Comparison of ENCODE assay signal across 26 mouse cellular contexts in the genomic region with DNA sequence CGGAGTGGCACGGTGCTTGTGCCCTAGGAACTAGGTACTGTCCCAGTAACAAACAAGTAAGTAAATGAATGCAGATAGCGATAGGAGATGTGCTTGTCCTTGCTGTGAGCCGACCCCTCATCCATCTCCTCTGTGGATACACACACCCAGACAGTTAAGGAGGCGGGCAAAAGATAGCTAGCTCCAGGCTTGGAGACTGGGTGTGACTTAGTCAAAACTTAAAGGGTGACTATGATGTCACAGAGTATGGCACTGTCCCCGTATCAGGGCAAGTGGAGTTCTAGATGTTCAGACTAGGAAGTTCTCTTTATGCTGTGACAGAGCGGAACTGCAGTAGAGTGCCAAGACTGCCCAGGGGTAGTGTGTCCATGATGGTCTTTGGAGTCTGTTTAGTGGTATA. TPM values are rescaled to one million over a fixed set of nuclear protein-coding genes. Genes with fewer than 3 reads are reported as not detected.
DNase-seq lines count a peak whose midpoint lies in the region; ATAC-seq and TF ChIP-seq lines count a peak whose summit lies in the region.
"Had no signal": no experiment of that assay in that cellular context is flagged by ENCODE, and none has a peak within 500 bp of the region (broad histone marks: within the 10 kb centered on the region; RNA-seq: fewer than 3 reads in every experiment).

No protein-coding gene starts in this region.

- no peaks in the 10 kb centered on the region for H3K79me2 ChIP-seq in MEL (ENCODE audit: control insufficient read depth, insufficient read depth, low read length, poor library complexity)

- no peak overlapping the region for H3K4me3 ChIP-seq in liver, embryonic 12.5 days
- no peak overlapping the region for H3K4me3 ChIP-seq in MEL (ENCODE audit: control insufficient read depth in 1 of 2, insufficient read depth in 1 of 2, low read depth in 2 of 2, low read length in 2 of 2)
- no peak overlapping the region for H3K4me3 ChIP-seq in liver, embryonic 13.5 days (replicated peaks)
- H3K4me3 ChIP-seq: embryonic facial prominence, embryonic 10.5 days; embryonic facial prominence, embryonic 13.5 days; erythroblast, embryonic 14.5 days; forebrain, embryonic 12.5 days; forebrain, embryonic 15.5 days; heart, adult 2 months; hindbrain, embryonic 12.5 days; hindbrain, embryonic 15.5 days had no signal

- no peak overlapping the region for H3K9ac ChIP-seq in liver, embryonic 12.5 days
- no peak overlapping the region for H3K9ac ChIP-seq in MEL (ENCODE audit: control insufficient read depth, low read depth, low read length, poor library complexity, severe bottlenecking)
- no peak overlapping the region for H3K9ac ChIP-seq in liver, embryonic 13.5 days
- H3K9ac ChIP-seq: embryonic facial prominence, embryonic 13.5 days; forebrain, embryonic 12.5 days; forebrain, embryonic 15.5 days; hindbrain, embryonic 12.5 days; hindbrain, embryonic 15.5 days had no signal

- no peaks in the 10 kb centered on the region for H3K27me3 ChIP-seq in liver, embryonic 12.5 days (replicated peaks)
- no peaks in the 10 kb centered on the region for H3K27me3 ChIP-seq in MEL (ENCODE audit: control insufficient read depth in 1 of 2, insufficient read depth in 2 of 2, low read length in 2 of 2)
- H3K27me3 ChIP-seq in liver, embryonic 13.5 days, result no peaks in the 10 kb centered on the region
- H3K27me3 ChIP-seq: embryonic facial prominence, embryonic 13.5 days; forebrain, embryonic 12.5 days; forebrain, embryonic 15.5 days; hindbrain, embryonic 12.5 days; hindbrain, embryonic 15.5 days had no signal

- DNase-seq in liver, result no peak
- peak; percentile 54 for DNase-seq in MEL (ENCODE audit: low read depth, low spot score)
- DNase-seq in liver, embryonic 13.5 days, result no peak
- no peak for DNase-seq in lung, postnatal 25 days (ENCODE audit: low spot score)
- DNase-seq in left cerebral cortex, postnatal 4 days, result no peak
- no peak for DNase-seq in cerebellum, adult 9-11 months
- DNase-seq: adrenal gland, adult 8-10 months; adrenal gland, postnatal 36 days; cerebellum, adult 18-20 months; cerebellum, adult 9-10 months; cerebellum, postnatal 25 days; embryo, embryonic 11 days; gastrocnemius, postnatal 25 days; heart, adult 2 months had no signal

- intact Hi-C loops in left cerebral cortex, postnatal 4 days (cut with DNase I), result no loop called here

- H3K27ac ChIP-seq in liver, embryonic 12.5 days, result no peak overlapping the region
- no peak overlapping the region for H3K27ac ChIP-seq in MEL (ENCODE audit: control insufficient read depth, low read depth, low read length)
- H3K27ac ChIP-seq in liver, embryonic 13.5 days, result no peak overlapping the region
- H3K27ac ChIP-seq: embryonic facial prominence, embryonic 10.5 days; embryonic facial prominence, embryonic 13.5 days; forebrain, embryonic 12.5 days; forebrain, embryonic 15.5 days; heart, adult 2 months; hindbrain, embryonic 12.5 days; hindbrain, embryonic 15.5 days had no signal

- no peaks in the 10 kb centered on the region for H3K9me3 ChIP-seq in liver, embryonic 12.5 days (replicated peaks)
- no peaks in the 10 kb centered on the region for H3K9me3 ChIP-seq in MEL (replicated peaks; ENCODE audit: insufficient read depth, low read length)
- no peaks in the 10 kb centered on the region for H3K9me3 ChIP-seq in liver, embryonic 13.5 days (replicated peaks)
- H3K9me3 ChIP-seq: embryonic facial prominence, embryonic 10.5 days; forebrain, embryonic 15.5 days; hindbrain, embryonic 12.5 days; hindbrain, embryonic 15.5 days had no signal

- H3K4me1 ChIP-seq in liver, embryonic 12.5 days, result peaks cover 28% of the 10 kb centered on the region
- H3K4me1 ChIP-seq in MEL (ENCODE audit: control insufficient read depth in 1 of 2, insufficient read depth in 2 of 2, low read length in 2 of 2), result peaks cover 0 to 13% of the 10 kb centered on the region in 2 experiments; a peak in 2 of 4 replicates
- peaks cover 26% of the 10 kb centered on the region for H3K4me1 ChIP-seq in liver, embryonic 13.5 days (replicated peaks)
- H3K4me1 ChIP-seq: forebrain, embryonic 12.5 days; forebrain, embryonic 15.5 days; hindbrain, embryonic 12.5 days; hindbrain, embryonic 15.5 days had no signal

- H3K4me2 ChIP-seq in liver, embryonic 12.5 days, result no peak overlapping the region
- H3K4me2 ChIP-seq in liver, embryonic 13.5 days, result no peak overlapping the region
- H3K4me2 ChIP-seq: embryonic facial prominence, embryonic 13.5 days; forebrain, embryonic 12.5 days; forebrain, embryonic 15.5 days; heart, embryonic 11.5 days; hindbrain, embryonic 12.5 days; hindbrain, embryonic 15.5 days had no signal

- no peak for TF ChIP-seq RAD21 in MEL (IDR thresholded peaks at IDR 0.05; ENCODE audit: low read depth, low read length)

- 66% methylated on average over 7 of the region's 7 CpGs for WGBS in liver, embryonic 12.5 days (ENCODE audit: insufficient replicate concordance)
- WGBS in liver, embryonic 13.5 days (ENCODE audit: insufficient replicate concordance), result 63% methylated on average over 7 of the region's 7 CpGs

- H3K36me3 ChIP-seq in liver, embryonic 12.5 days, result no peaks in the 10 kb centered on the region
- peaks cover 0 to 7% of the 10 kb centered on the region in 2 experiments; a peak in 2 of 4 replicates for H3K36me3 ChIP-seq in MEL (ENCODE audit: control insufficient read depth in 1 of 2, insufficient read depth in 2 of 2, low read length in 2 of 2)
- no peaks in the 10 kb centered on the region for H3K36me3 ChIP-seq in liver, embryonic 13.5 days
- H3K36me3 ChIP-seq: embryonic facial prominence, embryonic 10.5 days; embryonic facial prominence, embryonic 13.5 days; forebrain, embryonic 12.5 days; forebrain, embryonic 15.5 days; hindbrain, embryonic 12.5 days; hindbrain, embryonic 15.5 days had no signal

- TF ChIP-seq EP300 in MEL (IDR thresholded peaks at IDR 0.05; ENCODE audit: low read depth in 1 of 2, low read length in 2 of 2), result no peak

- no peak for TF ChIP-seq POLR2A in MEL (IDR thresholded peaks at IDR 0.05; ENCODE audit: control insufficient read depth in 1 of 2, insufficient read depth in 1 of 2, low read depth in 1 of 2, low read length in 2 of 2, poor library complexity in 1 of 2)

- peak; percentile 72; the same call in 1 of the 2 replicates for ATAC-seq in liver, embryonic 12.5 days
- ATAC-seq in liver, embryonic 13.5 days (ENCODE audit: low read depth), result peak; percentile 73
- 0 out of 2 replicates have a peak, but pooled peaks have one; percentile 21 for ATAC-seq in megakaryocyte, adult 5-6 weeks (ENCODE audit: poor library complexity, severe bottlenecking)
- ATAC-seq: activated CD4-positive, CD25-positive, alpha-beta regulatory T cell, adult 4 months; CD4-positive, CD25-positive, alpha-beta regulatory T cell, adult 4 months; forebrain, embryonic 15.5 days had no signal

- no peak for TF ChIP-seq CTCF in MEL (IDR thresholded peaks at IDR 0.05 in 2 of 3, conservative IDR thresholded peaks at IDR 0.05 in 1 of 3; ENCODE audit: control insufficient read depth in 1 of 3, insufficient read depth in 1 of 3, low read depth in 2 of 3, low read length in 3 of 3, poor library complexity in 1 of 3, severe bottlenecking in 1 of 3)

TF ChIP-seq in MEL, 35 proteins besides CTCF, POLR2A, EP300 and RAD21:
- no peak for TF ChIP-seq SMC3 (IDR thresholded peaks at IDR 0.05; ENCODE audit: low read depth, low read length)
- TF ChIP-seq MXI1 (IDR thresholded peaks at IDR 0.05; ENCODE audit: low read depth, low read length), result no peak
- no peak for TF ChIP-seq ZMIZ1 (IDR thresholded peaks at IDR 0.05; ENCODE audit: low read depth, low read length)
- TF ChIP-seq CHD2 (IDR thresholded peaks at IDR 0.05; ENCODE audit: low read length), result no peak
- TF ChIP-seq KAT2A (conservative IDR thresholded peaks at IDR 0.05; ENCODE audit: low read depth, low read length), result no peak
- TF ChIP-seq TBP (IDR thresholded peaks at IDR 0.05; ENCODE audit: low read depth, low read length), result no peak
- no peak for TF ChIP-seq BHLHE40 (IDR thresholded peaks at IDR 0.05; ENCODE audit: borderline replicate concordance, low read depth, low read length)
- TF ChIP-seq ZC3H11A (IDR thresholded peaks at IDR 0.05; ENCODE audit: low read depth, low read length), result no peak
- TF ChIP-seq MYB (IDR thresholded peaks at IDR 0.05; ENCODE audit: low read depth, low read length), result no peak
- no peak for TF ChIP-seq SIN3A (IDR thresholded peaks at IDR 0.05; ENCODE audit: low read length)
- TF ChIP-seq RCOR1 (IDR thresholded peaks at IDR 0.05; ENCODE audit: low read depth, low read length), result no peak
TF ChIP-seq in MEL: peak in this region for 0.

RNA-seq across cellular contexts. Expression of a gene that starts 37.5 kb away (rescaled TPM):
- polyA plus RNA-seq in liver, embryonic 12.5 days (2016; fragmentation: Nextera tagmentation; extraction: Ambion mirVana), result 32.5 and 37.1 TPM in 2 replicates
- total RNA-seq in MEL (2012; rRNA removed), result 84.2 and 94.4 TPM in 2 replicates
- 100 to 1,000 TPM in 1 of 2 experiments, 10 to 100 TPM in 1; 68.5 to 179 TPM for polyA plus RNA-seq in MEL (2012; ENCODE audit: insufficient read depth in 1 of 2, insufficient read length in 2 of 2, low read depth in 1 of 2, low replicate concordance in 2 of 2, missing spikeins in 1 of 2)
- 24.2 and 28.6 TPM in 2 replicates for polyA plus RNA-seq in liver, embryonic 13.5 days (2015; fragmentation: Nextera tagmentation; extraction: Ambion mirVana)
- 22.5 and 23.7 TPM in 2 replicates for total RNA-seq in megakaryocyte, adult 5-6 weeks (2015)
- 21.9 and 23.8 TPM in 2 replicates for total RNA-seq in megakaryocyte, adult 5-6 weeks (2017)
- total RNA-seq in left cerebral cortex, postnatal 4 days (2021), result 10 to 100 TPM; 53.5 to 61.5 TPM

RNA-seq across cellular contexts. Expression of a gene that starts 37.6 kb away (rescaled TPM):
- polyA plus RNA-seq in liver, embryonic 12.5 days (2016; fragmentation: Nextera tagmentation; extraction: Ambion mirVana), result 682 and 741 TPM in 2 replicates
- 678 and 686 TPM in 2 replicates for total RNA-seq in MEL (2012; rRNA removed)
- polyA plus RNA-seq in MEL (2012; ENCODE audit: insufficient read depth in 1 of 2, insufficient read length in 2 of 2, low read depth in 1 of 2, low replicate concordance in 2 of 2, missing spikeins in 1 of 2), result 100 to 1,000 TPM in 1 of 2 experiments, not detected in 1; 600 TPM
- 678 and 901 TPM in 2 replicates for polyA plus RNA-seq in liver, embryonic 13.5 days (2015; fragmentation: Nextera tagmentation; extraction: Ambion mirVana)
- 803 and 833 TPM in 2 replicates for total RNA-seq in megakaryocyte, adult 5-6 weeks (2015)
- total RNA-seq in megakaryocyte, adult 5-6 weeks (2017), result 665 and 708 TPM in 2 replicates
- 100 to 1,000 TPM; 291 to 345 TPM for total RNA-seq in left cerebral cortex, postnatal 4 days (2021)

Comparison
In these comparisons a context has a peak if more than half of its experiments do, and no peak if none do; other contexts are left out.
1. ATAC-seq: peak in every context shown above with its lines; median percentile 73 in liver, embryonic 13.5 days; 72 in liver, embryonic 12.5 days; 21 in megakaryocyte, adult 5-6 weeks.